Mouse (Mus musculus) activated CD4-positive, CD25-positive, alpha-beta regulatory T cell, adult 9 weeks (primary cell): ENCODE results near the gene Mst1r. TPM values are rescaled to one million over a fixed set of nuclear protein-coding genes. Genes with fewer than 3 reads are reported as not detected.

ENCODE experiments used
- polyA plus RNA-seq: library from polyadenylated mRNA; unstranded; fragments of 100-300 nt; shearing (Covaris generic); gene quantifications from one replicate; pipeline ENCODE4 v1.2.1, GENCODE M21; 2017

Gene Mst1r
- polyA plus RNA-seq, result not detected

GRCm38 (mm10) chr9:107906252-107906966, at the start of gene Mst1r:
TSS of gene Mst1r (plus strand) at chr9:107906873.

GRCm38 (mm10) chr9:107873137-107873536, 33.5 kb upstream of the Mst1r start, which contains the start of gene Rbm6:
TSS of gene Rbm6 (minus strand) at chr9:107873237.

GRCm38 (mm10) chr9:107887804-107888266, 18.8 kb upstream of the Mst1r start, which contains the start of gene Mon1a:
TSS of gene Mon1a (plus strand) at chr9:107888151.

GRCm38 (mm10) chr9:107928169-107928568, 21.5 kb downstream of the Mst1r start, which contains the start of gene Actl11:
TSS of gene Actl11 (plus strand) at chr9:107928469.

GRCm38 (mm10) chr9:107935374-107935773, 28.7 kb downstream of the Mst1r start, which contains the start of gene Camkv:
TSS of gene Camkv (plus strand) at chr9:107935674.

GRCm38 (mm10) chr9:107949922-107950235, 43.2 kb downstream of the Mst1r start, which contains the start of gene Traip:
TSS of gene Traip (plus strand) at chr9:107950136.

Other genes with a start within 250 kb of the Mst1r start
- not detected for gene Slc38a3, start 237.3 kb upstream of the Mst1r start, polyA plus RNA-seq
- gene Gnat1, start 227.2 kb upstream of the Mst1r start, polyA plus RNA-seq, result 0.50 TPM
- gene Sema3f, start 196.4 kb upstream of the Mst1r start, polyA plus RNA-seq, result not detected
- gene Rbm5, start 135.9 kb upstream of the Mst1r start, polyA plus RNA-seq, result 359 TPM
- gene Rbm6, start 33.6 kb upstream of the Mst1r start, polyA plus RNA-seq, result 118 TPM
- gene Mon1a, start 18.7 kb upstream of the Mst1r start, polyA plus RNA-seq, result 24.2 TPM
- not detected for gene Actl11, start 21.6 kb downstream of the Mst1r start, polyA plus RNA-seq
- not detected for gene Camkv, start 28.8 kb downstream of the Mst1r start, polyA plus RNA-seq
- gene Traip, start 43.3 kb downstream of the Mst1r start, polyA plus RNA-seq, result 5.7 TPM
- 321 TPM for gene Uba7, start 68.6 kb downstream of the Mst1r start, polyA plus RNA-seq
- 0.27 TPM for gene Gm20661, start 76.2 kb downstream of the Mst1r start, polyA plus RNA-seq
- gene Inka1, start 79.0 kb downstream of the Mst1r start, polyA plus RNA-seq, result 2.3 TPM
- gene Cdhr4, start 85.6 kb downstream of the Mst1r start, polyA plus RNA-seq, result 0.77 TPM
- not detected for gene Gm20662, start 89.5 kb downstream of the Mst1r start, polyA plus RNA-seq
- gene Ip6k1, start 95.6 kb downstream of the Mst1r start, polyA plus RNA-seq, result 68.8 TPM
- gene Gmppb, start 142.4 kb downstream of the Mst1r start, polyA plus RNA-seq, result 40.7 TPM
- gene Amigo3, start 146.3 kb downstream of the Mst1r start, polyA plus RNA-seq, result 4.8 TPM
- 1.2 TPM for gene Mst1, start 173.6 kb downstream of the Mst1r start, polyA plus RNA-seq
- 189 TPM for gene Rnf123, start 176.5 kb downstream of the Mst1r start, polyA plus RNA-seq
- gene Apeh, start 187.7 kb downstream of the Mst1r start, polyA plus RNA-seq, result 140 TPM